Mouse (Mus musculus) left cerebral cortex, adult 18-20 months (tissue): Measurements from ENCODE around the gene Elp5. TPM values are rescaled to one million over a fixed set of nuclear protein-coding genes. Genes with fewer than 3 reads are reported as not detected.
A peak's percentile ranks its signal among the peaks of the same experiment; 100 is the strongest.

ENCODE experiments used
- DNase-seq, 2 experiments: peaks; one replicate each; pipeline ENCODE4 v3.0.0; 2021 to 2022; ENCODE audit warnings: low spot score in 2 of 2, mixed read lengths in 1 of 2
- long read RNA-seq, 2 experiments: library from polyadenylated mRNA; stranded (forward); transcript quantifications; one replicate each; pipeline ENCODE4 v2.0.0; 2021
- total RNA-seq, 2 experiments: library from RNA; stranded (reverse); gene quantifications; 2 replicates each; pipeline ENCODE4 v1.2.3; 2021

Gene Elp5
- total RNA-seq: 10 to 100 TPM; 78.8 to 87.3 TPM
- long read RNA-seq, experiment 1, transcript Elp5-201 (9 exons, 1,454 nt): minor isoform, 12 of 104 reads
- long read RNA-seq, experiment 1, transcript Elp5-203 (7 exons, 1,259 nt): major isoform, 26 of 104 reads
- long read RNA-seq, experiment 1, partial matches to known transcripts: 45 of 104 reads
- long read RNA-seq, experiment 1, other reads (novel, unspliced or antisense): 21 of 104 reads
- long read RNA-seq, experiment 2, transcript Elp5-201 (9 exons, 1,454 nt): minor isoform, 6 of 98 reads
- long read RNA-seq, experiment 2, transcript Elp5-203 (7 exons, 1,259 nt): major isoform, 20 of 98 reads
- long read RNA-seq, experiment 2, partial matches to known transcripts: 50 of 98 reads
- long read RNA-seq, experiment 2, other reads (novel, unspliced or antisense): 22 of 98 reads

GRCm38 (mm10) chr11:69982225-69982624 lies at the start of gene Elp5:
Elp5 (minus strand) TSS chr11:69982517.
- DNase-seq: no peak

DNA sequence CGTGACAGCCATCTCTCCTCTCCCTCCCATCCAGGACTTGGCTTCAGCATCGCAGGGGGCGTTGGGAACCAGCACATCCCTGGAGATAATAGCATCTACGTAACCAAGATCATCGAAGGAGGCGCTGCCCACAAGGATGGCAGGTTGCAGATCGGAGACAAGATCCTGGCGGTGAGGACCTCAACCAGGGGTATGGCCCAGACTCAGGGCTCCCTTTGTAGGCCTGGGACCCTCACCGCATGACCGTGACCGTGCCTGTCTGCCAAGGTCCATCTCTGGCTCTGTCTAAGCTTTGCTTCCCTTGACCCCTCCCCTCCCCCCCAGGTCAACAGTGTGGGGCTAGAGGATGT lies 49.0 kb upstream of the Elp5 start:
- DNase-seq: no peak

DNA sequence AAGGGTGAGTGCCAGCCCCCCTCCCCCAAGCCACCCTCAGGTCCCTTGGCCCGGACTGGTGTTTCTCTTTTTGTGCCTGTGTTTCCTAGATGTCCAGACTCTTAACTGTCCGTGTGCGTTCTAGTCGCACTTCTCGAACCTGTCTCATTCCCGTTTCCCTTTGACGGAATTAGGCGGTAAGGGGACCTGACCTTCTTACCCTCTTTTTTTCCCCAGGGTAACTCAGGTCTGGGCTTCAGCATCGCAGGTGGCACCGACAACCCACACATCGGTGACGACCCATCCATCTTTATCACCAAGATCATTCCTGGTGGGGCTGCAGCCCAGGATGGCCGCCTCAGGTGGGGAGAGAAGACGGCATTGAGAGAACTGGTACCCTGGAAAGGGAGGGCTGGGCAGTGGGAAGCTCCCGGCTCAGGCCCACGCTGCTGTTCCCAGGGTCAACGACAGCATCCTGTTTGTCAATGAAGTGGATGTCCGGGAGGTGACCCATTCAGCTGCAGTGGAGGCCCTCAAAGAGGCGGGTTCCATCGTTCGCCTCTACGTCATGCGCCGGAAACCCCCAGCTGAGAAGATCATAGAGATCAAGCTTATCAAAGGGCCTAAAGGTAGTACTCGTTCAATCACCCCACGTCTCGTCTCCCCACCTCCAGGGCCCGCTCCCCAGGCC lies 48.5 kb upstream of the Elp5 start:
- DNase-seq: no peak

- DNase-seq: no peak
Observed at GRCm38 (mm10) chr11:70029829-70030550, 47.7 kb upstream of the Elp5 start.

- DNase-seq: peak; percentile 76 to 87
Observed at GRCm38 (mm10) chr11:70029130-70029801, 46.9 kb upstream of the Elp5 start.

DNA sequence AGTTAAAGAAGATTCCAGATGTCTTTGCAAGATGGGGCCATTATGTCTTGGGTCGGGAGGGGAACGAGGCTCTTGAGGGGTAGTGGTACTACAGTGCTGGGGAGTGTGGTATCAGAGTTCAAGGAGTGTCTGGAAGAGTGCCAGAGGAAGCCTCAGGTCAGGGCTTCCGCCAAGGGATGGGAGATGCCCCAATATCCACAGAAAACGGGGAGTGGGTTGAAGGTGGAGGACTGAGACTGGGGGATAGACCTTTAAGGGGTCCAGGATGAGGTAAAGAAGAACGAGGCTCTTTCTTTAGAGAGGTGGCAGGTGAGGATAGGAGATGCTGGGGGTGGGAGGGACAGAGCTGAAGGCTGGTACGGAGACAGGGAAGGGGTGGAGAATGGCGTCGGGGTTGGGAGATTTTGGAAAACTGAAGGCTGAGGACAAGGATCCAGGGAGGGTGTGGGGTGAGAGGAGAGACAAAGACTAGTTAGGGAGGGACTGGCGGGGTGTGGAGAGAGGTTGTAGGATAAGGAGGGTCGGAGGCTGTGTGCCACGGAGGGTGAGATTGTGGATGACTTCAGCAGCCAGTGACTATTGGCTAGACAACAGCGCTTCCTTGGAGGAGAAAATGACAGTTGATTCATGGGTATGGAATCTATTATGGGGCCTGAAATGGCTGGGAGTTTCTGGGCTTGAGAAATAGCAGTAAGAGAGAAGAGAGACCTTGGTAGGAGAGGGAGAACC lies 46.2 kb upstream of the Elp5 start:
- DNase-seq: no peak

DNA sequence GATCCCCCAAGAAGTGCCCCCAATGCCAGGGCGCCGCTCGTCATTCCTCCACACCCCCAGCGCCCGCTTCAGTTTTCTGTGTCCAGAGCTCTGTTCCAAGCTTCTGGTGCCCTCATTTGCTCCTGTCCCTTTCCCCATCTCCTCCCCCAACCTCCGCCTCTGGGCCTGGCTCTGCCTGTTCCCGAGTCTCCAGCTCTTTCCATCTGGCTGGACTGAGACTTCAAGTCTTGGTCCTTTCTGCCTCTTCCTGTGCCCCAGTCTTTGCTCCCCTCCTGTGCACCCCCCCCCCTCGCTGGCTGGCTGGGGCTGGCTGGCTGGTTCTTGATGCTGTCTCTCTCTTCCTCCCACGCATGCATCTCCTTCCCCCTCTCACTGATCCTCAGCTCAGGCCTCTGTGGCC lies 45.1 kb upstream of the Elp5 start:
- DNase-seq: peak; percentile 42 to 61

DNA sequence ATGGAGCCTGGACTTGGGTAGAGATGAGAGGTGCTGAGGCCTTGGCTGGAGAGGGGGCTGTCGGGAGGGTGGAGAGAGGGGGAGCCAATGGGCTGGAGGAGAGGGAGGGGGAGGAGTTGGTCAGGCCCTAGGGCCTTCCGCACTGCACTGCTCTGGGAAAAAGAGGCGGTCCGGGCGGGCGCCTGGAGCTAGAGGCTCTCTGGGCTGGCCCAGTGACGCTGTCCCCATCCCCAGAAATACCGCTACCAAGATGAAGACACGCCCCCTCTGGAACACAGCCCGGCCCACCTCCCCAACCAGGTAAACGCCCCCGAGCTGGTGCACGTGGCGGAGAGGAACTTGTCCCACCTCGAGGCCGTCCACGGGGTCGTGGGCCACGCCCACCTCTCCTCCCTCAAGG lies 44.4 kb upstream of the Elp5 start:
- no peak for DNase-seq

DNA sequence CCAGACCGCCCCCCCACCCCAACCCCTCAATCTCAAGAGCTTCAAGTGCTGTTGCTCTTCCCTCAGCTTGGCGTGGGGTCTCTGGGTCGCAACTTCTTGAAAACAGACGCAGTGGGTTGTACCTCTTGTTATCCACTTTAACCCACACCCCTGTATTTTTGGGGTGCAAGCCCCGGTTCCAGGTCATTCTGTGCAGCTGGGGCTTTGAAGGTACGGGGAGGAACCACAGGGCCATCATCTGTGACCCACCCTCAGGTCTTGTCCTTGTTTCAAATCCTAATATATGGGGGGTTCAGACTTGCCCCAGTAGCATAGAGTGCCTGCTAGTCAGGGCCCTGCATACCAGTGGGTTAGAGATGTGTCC lies 41.8 kb upstream of the Elp5 start:
- no peak for DNase-seq

GRCm38 (mm10) chr11:70023481-70024150 lies 41.3 kb upstream of the Elp5 start:
- DNase-seq: peak in 1 of 2 experiments; percentile 58

GRCm38 (mm10) chr11:70021264-70022132 lies 39.2 kb upstream of the Elp5 start:
- DNase-seq: peak; percentile 94 to 95

GRCm38 (mm10) chr11:70020731-70021263 lies 38.5 kb upstream of the Elp5 start:
- DNase-seq: peak; percentile 69 to 74

- DNase-seq: peak in 1 of 2 experiments; percentile 44
Observed at GRCm38 (mm10) chr11:70020022-70020631, 37.8 kb upstream of the Elp5 start.

DNA sequence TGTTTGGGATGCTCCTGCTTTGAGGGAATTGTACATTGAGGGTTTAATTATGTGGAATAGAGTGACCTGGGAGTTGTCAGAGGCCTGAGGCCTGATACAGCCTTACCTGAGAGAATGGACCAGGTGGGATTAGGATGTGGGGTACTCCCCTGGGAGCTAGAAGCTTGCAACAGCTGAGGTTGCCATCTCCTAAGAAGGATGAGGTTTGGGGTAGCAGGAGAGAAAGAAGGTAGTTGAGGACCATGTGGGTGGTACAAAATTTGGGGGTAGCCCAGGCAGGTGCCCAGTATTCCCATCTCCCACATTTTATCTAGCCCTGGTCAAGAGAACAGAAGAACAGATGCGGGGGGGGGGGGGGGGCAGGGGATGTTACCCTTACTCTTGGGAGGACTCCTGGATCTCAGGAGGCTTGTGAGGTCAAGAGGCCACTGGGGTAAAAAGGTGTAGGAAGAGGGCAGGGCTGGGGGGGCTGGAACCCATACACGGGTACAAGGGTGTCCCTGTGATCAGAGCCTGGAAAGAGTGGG lies 37.2 kb upstream of the Elp5 start:
- no peak for DNase-seq

DNA sequence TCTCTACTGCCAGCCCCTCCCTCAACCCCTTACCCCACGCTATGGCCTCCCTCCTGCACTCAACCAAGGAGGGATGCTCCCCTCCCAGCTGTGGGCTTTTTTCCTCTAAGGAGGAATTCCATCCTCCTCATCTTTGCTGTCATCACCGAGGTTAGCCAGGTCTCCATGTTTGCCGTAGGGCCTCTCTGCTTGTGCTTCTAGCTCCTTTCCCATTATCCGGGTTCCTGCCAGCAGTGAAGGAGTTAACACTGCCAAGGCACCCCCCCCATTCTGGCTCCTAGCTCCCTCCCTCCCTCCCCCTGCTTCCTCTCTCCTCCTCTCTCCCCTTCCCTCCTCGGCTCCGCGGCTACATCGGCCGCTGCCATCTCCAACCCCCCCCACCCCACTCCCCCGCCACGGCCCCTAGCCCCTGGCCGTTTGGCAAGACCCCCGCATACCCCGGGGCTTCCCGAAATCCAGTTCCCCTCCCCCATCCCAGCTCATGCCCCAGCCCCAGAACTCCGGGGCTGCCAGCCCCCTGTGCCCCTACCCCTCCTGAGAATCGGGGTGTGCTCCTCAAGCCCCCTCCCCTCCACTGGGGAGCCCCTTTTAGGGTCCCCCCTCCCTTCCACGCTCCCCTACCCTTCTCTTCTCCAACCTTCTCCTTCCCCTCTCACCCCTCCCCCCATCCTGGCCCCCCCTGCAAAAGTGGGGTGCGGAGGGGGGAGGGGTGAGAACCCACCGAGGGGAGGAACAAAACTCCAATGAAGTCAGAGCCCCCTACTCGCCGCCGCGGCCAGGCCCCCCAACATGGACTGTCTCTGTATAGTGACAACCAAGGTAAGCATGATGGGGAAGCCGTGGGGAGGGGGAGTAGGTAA lies 36.0 kb upstream of the Elp5 start:
- peak; percentile 71 to 73 for DNase-seq

DNA sequence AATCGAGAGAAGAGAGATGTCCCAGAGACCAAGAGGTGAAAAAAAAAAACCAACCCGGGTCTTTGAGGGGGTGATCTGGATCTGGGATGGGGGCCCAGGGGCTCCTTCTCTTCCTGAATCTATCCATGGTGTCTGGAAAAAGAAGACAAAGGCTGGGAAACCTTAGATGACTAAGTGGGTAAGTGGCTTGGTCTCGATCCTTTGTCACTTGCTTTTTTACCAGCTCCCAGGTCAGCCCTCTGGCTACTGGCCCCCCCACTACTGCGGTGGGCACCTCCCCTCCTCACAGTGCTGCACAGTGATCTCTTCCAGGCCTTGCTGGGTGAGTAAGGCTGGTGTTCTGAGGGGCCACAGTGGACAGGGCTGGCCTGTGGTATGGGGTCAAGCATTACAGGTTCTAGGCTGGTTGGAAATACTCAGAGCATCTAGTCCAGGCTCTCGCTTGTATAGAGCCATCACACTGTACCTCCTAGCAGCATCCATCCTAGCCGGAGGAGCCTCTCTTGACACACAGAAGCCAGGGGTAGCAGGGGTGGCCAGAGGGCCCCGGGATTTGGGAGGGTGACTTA lies 35.0 kb upstream of the Elp5 start:
- no peak for DNase-seq

GRCm38 (mm10) chr11:70016669-70017068 lies 34.4 kb upstream of the Elp5 start, which contains the start of gene Dlg4:
Dlg4 (plus strand) TSS chr11:70016942.
- no peak for DNase-seq
